Mouse (Mus musculus) brown adipose tissue, adult 24 weeks (tissue): ENCODE results near the gene Trpv2. TPM values are rescaled to one million over a fixed set of nuclear protein-coding genes. Genes with fewer than 3 reads are reported as not detected.

Experiments
- H3K27ac ChIP-seq: fragments of 200-500 bp; replicated peaks from 2 replicates; pipeline ENCODE4 v1.5.1; 2012; ENCODE audit warnings: low read depth, mild to moderate bottlenecking, low read length
- H3K4me1 ChIP-seq: fragments of 200-500 bp; 2 replicates; pipeline ENCODE4 v1.6.1; 2012; ENCODE audit warnings: low read length, mixed read lengths; ENCODE audit not compliant: control insufficient read depth, insufficient read depth, insufficient read length
- H3K4me3 ChIP-seq: fragments of 200-500 bp; 2 replicates; pipeline ENCODE4 v1.5.1; 2012; ENCODE audit warnings: low read depth, mild to moderate bottlenecking, low read length, moderate library complexity; ENCODE audit not compliant: insufficient read depth
- polyA plus RNA-seq: library from polyadenylated mRNA; stranded (reverse); fragments of >200 nt; gene quantifications from 2 replicates; pipeline ENCODE4 v1.2.4, GENCODE M21; 2012; ENCODE audit not compliant: missing spikeins, insufficient read depth, insufficient read length

Gene Trpv2
- polyA plus RNA-seq, 1 experiment: 1.0 TPM

- peaks cover 2% of the 10 kb centered on the region; the same call in 1 of the 2 replicates for H3K4me1 ChIP-seq
- no peak overlapping the region for H3K27ac ChIP-seq
These were observed 20.7 kb upstream of the Trpv2 start for GRCm38 (mm10) chr11:62553633-62554032.

GRCm38 (mm10) chr11:62554163-62554855 lies 20.0 kb upstream of the Trpv2 start:
- H3K27ac ChIP-seq: no peak overlapping the region
- peak overlapping the region; percentile 40 for H3K4me3 ChIP-seq
- H3K4me1 ChIP-seq: peaks cover 6% of the 10 kb centered on the region; the same call in 1 of the 2 replicates

More at GRCm38 (mm10) chr11:62553633-62554032, 20.7 kb upstream of the Trpv2 start:
- peak overlapping the region; percentile 40 for H3K4me3 ChIP-seq

- Histone ChIP-seq H3K4me3 (no peak overlapping the region), H3K27ac (no peak overlapping the region), H3K4me1 (peaks cover 6% of the 10 kb centered on the region; the same call in 1 of the 2 replicates)
These were observed 19.3 kb upstream of the Trpv2 start for GRCm38 (mm10) chr11:62554934-62555517.

GRCm38 (mm10) chr11:62555896-62556412 lies 18.3 kb upstream of the Trpv2 start:
- Histone ChIP-seq H3K4me3 (no peak overlapping the region), H3K27ac (no peak overlapping the region)

GRCm38 (mm10) chr11:62557205-62557604 lies 17.1 kb upstream of the Trpv2 start:
- Histone ChIP-seq H3K4me1 (peaks cover 6% of the 10 kb centered on the region; the same call in 1 of the 2 replicates), H3K27ac (peak overlapping the region; percentile 52; the same call in 1 of the 2 replicates), H3K4me3 (no peak overlapping the region)

More at GRCm38 (mm10) chr11:62555896-62556412, 18.3 kb upstream of the Trpv2 start:
- peaks cover 6% of the 10 kb centered on the region; the same call in 1 of the 2 replicates for H3K4me1 ChIP-seq

GRCm38 (mm10) chr11:62558152-62558551 lies 16.1 kb upstream of the Trpv2 start:
- Histone ChIP-seq H3K27ac (peak overlapping the region; percentile 78; the same call in 1 of the 2 replicates), H3K4me1 (peaks cover 6% of the 10 kb centered on the region; the same call in 1 of the 2 replicates), H3K4me3 (no peak overlapping the region)

- peak overlapping the region; percentile 78 for H3K27ac ChIP-seq
- no peak overlapping the region for H3K4me3 ChIP-seq
- peaks cover 6% of the 10 kb centered on the region; the same call in 1 of the 2 replicates for H3K4me1 ChIP-seq
These were observed 15.2 kb upstream of the Trpv2 start for GRCm38 (mm10) chr11:62558961-62559646.

GRCm38 (mm10) chr11:62560463-62561016 lies 13.7 kb upstream of the Trpv2 start:
- Histone ChIP-seq H3K27ac (no peak overlapping the region), H3K4me1 (peaks cover 4% of the 10 kb centered on the region; the same call in 1 of the 2 replicates), H3K4me3 (peak overlapping the region; percentile 54)

GRCm38 (mm10) chr11:62563590-62563989 lies 10.7 kb upstream of the Trpv2 start:
- Histone ChIP-seq H3K4me3 (no peak overlapping the region), H3K4me1 (peaks cover 8% of the 10 kb centered on the region), H3K27ac (no peak overlapping the region)

GRCm38 (mm10) chr11:62565747-62566146 lies 8.5 kb upstream of the Trpv2 start:
- Histone ChIP-seq H3K4me1 (peaks cover 4% of the 10 kb centered on the region), H3K27ac (no peak overlapping the region), H3K4me3 (no peak overlapping the region)

GRCm38 (mm10) chr11:62566211-62566610 lies 8.1 kb upstream of the Trpv2 start:
- H3K4me3 ChIP-seq: no peak overlapping the region
- no peak overlapping the region; the same call in 1 of the 2 replicates for H3K27ac ChIP-seq
- H3K4me1 ChIP-seq: peaks cover 4% of the 10 kb centered on the region

- H3K4me3 ChIP-seq: no peak overlapping the region
- no peak overlapping the region for H3K27ac ChIP-seq
- H3K4me1 ChIP-seq: peaks cover 4% of the 10 kb centered on the region
These were observed 6.0 kb upstream of the Trpv2 start for GRCm38 (mm10) chr11:62568300-62568699.

GRCm38 (mm10) chr11:62574703-62575085 lies 408 bp downstream of the Trpv2 start:
- Histone ChIP-seq H3K4me1 (no peaks in the 10 kb centered on the region), H3K4me3 (no peak overlapping the region), H3K27ac (no peak overlapping the region)

- Histone ChIP-seq H3K27ac (peak overlapping the region; percentile 33; the same call in 1 of the 2 replicates), H3K4me3 (peak overlapping the region; percentile 56), H3K4me1 (no peaks in the 10 kb centered on the region)
These were observed 992 bp downstream of the Trpv2 start for GRCm38 (mm10) chr11:62575297-62575658.
